Mouse (Mus musculus) heart, postnatal 4 days (tissue): ENCODE data around the gene Ccdc6. TPM values are rescaled to one million over a fixed set of nuclear protein-coding genes. Genes with fewer than 3 reads are reported as not detected.

ENCODE experiments used
- DNase-seq: peaks from one replicate; pipeline ENCODE4 v3.0.0; 2021
- total RNA-seq, 2 experiments: library from RNA; stranded (reverse); gene quantifications; 2 replicates each; pipeline ENCODE4 v1.2.3; 2021

Ccdc6 gene
- total RNA-seq, 2 experiments from 2014 or later, result 34.9 to 35.9 TPM

- DNase-seq, result peak; percentile 73
Measured at GRCm38 (mm10) chr10:70169044-70169443, 72.1 kb downstream of the Ccdc6 start.

- DNase-seq, result peak; percentile 79
Measured at GRCm38 (mm10) chr10:70173314-70173713, 76.4 kb downstream of the Ccdc6 start.

- DNase-seq, result no peak
Measured at GRCm38 (mm10) chr10:70174494-70175190, 77.7 kb downstream of the Ccdc6 start.

GRCm38 (mm10) chr10:70180727-70181126 lies 83.8 kb downstream of the Ccdc6 start:
- no peak for DNase-seq

- DNase-seq, result peak; percentile 34
Measured at GRCm38 (mm10) chr10:70181279-70181972, 84.5 kb downstream of the Ccdc6 start.

GRCm38 (mm10) chr10:70183210-70184080 lies 86.5 kb downstream of the Ccdc6 start:
- no peak for DNase-seq

- DNase-seq, result peak; percentile 67
Measured at GRCm38 (mm10) chr10:70186136-70186535, 89.2 kb downstream of the Ccdc6 start.

- DNase-seq, result no peak
Measured at GRCm38 (mm10) chr10:70186586-70186985, 89.7 kb downstream of the Ccdc6 start.

- no peak for DNase-seq
Measured at GRCm38 (mm10) chr10:70189864-70190263, 92.9 kb downstream of the Ccdc6 start.

GRCm38 (mm10) chr10:70194283-70194682 lies 97.4 kb downstream of the Ccdc6 start:
- no peak for DNase-seq

GRCm38 (mm10) chr10:70195279-70195678 lies 98.4 kb downstream of the Ccdc6 start:
- DNase-seq, result no peak

- DNase-seq, result no peak
Measured at GRCm38 (mm10) chr10:70195786-70196185, 98.9 kb downstream of the Ccdc6 start.

GRCm38 (mm10) chr10:70196666-70197065 lies 99.7 kb downstream of the Ccdc6 start:
- DNase-seq, result no peak

GRCm38 (mm10) chr10:70197601-70198000 lies 100.7 kb downstream of the Ccdc6 start:
- no peak for DNase-seq

GRCm38 (mm10) chr10:70198012-70198411 lies 101.1 kb downstream of the Ccdc6 start:
- no peak for DNase-seq

GRCm38 (mm10) chr10:70198951-70199463 lies 102.1 kb downstream of the Ccdc6 start:
- no peak for DNase-seq

GRCm38 (mm10) chr10:70199466-70200210 lies 102.7 kb downstream of the Ccdc6 start:
- DNase-seq, result no peak

- DNase-seq, result no peak
Measured at GRCm38 (mm10) chr10:70200889-70201500, 104.1 kb downstream of the Ccdc6 start.

GRCm38 (mm10) chr10:70204505-70205399 lies 107.8 kb downstream of the Ccdc6 start, which contains the start of gene Mrln:
TSS of gene Mrln (plus strand) at chr10:70204664.
- DNase-seq, result no peak

- no peak for DNase-seq
Measured at GRCm38 (mm10) chr10:70211281-70211680, 114.4 kb downstream of the Ccdc6 start.
